Mouse (Mus musculus) embryonic fibroblast, embryonic 13.5 days (primary cell): ENCODE measurements around the gene Crtc3. TPM values are rescaled to one million over a fixed set of nuclear protein-coding genes. Genes with fewer than 3 reads are reported as not detected.

Experiments used
- H3K27ac ChIP-seq: 2 replicates; pipeline ENCODE4 v1.5.1; 2012; ENCODE audit warnings: low read length, control low read depth, inconsistent platforms; ENCODE audit not compliant: insufficient read depth
- H3K4me1 ChIP-seq: 2 replicates; pipeline ENCODE4 v1.6.1; 2011; ENCODE audit warnings: low read length; ENCODE audit not compliant: control insufficient read depth, insufficient read depth
- H3K4me3 ChIP-seq: 2 replicates; pipeline ENCODE4 v1.5.1; 2011; ENCODE audit warnings: mild to moderate bottlenecking, control low read depth, low read length; ENCODE audit not compliant: insufficient read depth
- CTCF ChIP-seq: IDR thresholded peaks from 2 replicates; pipeline ENCODE4 v1.5.1; 2011; ENCODE audit warnings: mild to moderate bottlenecking, control low read depth, low read length, moderate library complexity, borderline replicate concordance; ENCODE audit not compliant: insufficient read depth
- POLR2A ChIP-seq: IDR thresholded peaks from 2 replicates; pipeline ENCODE4 v1.6.1; 2011; ENCODE audit warnings: low read depth, mild to moderate bottlenecking, control low read depth, low read length, moderate library complexity
- polyA plus RNA-seq: library from polyadenylated mRNA; stranded (reverse); fragments of >200 nt; gene quantifications from 2 replicates; pipeline ENCODE4 v1.2.4, GENCODE M21; 2011; ENCODE audit warnings: low read depth; ENCODE audit not compliant: missing spikeins, insufficient read length

Crtc3 gene
- polyA plus RNA-seq, 1 experiment = 27.7 TPM

GRCm38 (mm10) chr7:80642976-80643666 is 45.6 kb downstream of the Crtc3 start:
- Histone ChIP-seq H3K4me1 (0 out of 2 replicates have a peak, but pooled peaks cover 3% of the 10 kb centered on the region), H3K27ac (no peak overlapping the region), H3K4me3 (no peak overlapping the region)
- TF ChIP-seq POLR2A = no peak
- no peak for TF ChIP-seq CTCF

- Histone ChIP-seq H3K27ac (no peak overlapping the region), H3K4me1 (peaks cover 3% of the 10 kb centered on the region; the same call in 1 of the 2 replicates), H3K4me3 (no peak overlapping the region)
- TF ChIP-seq CTCF (no peak), POLR2A (no peak)
These were observed 46.1 kb downstream of the Crtc3 start for GRCm38 (mm10) chr7:80642552-80642951.

GRCm38 (mm10) chr7:80641899-80642298 is 46.8 kb downstream of the Crtc3 start:
- no peak overlapping the region for H3K4me3 ChIP-seq
- peaks cover 1% of the 10 kb centered on the region; the same call in 1 of the 2 replicates for H3K4me1 ChIP-seq
- no peak for TF ChIP-seq CTCF
- TF ChIP-seq POLR2A = no peak
- H3K27ac ChIP-seq = no peak overlapping the region

- no peak overlapping the region for H3K27ac ChIP-seq
- TF ChIP-seq CTCF (no peak), POLR2A (no peak)
- H3K4me1 ChIP-seq = peaks cover 4% of the 10 kb centered on the region
- no peak overlapping the region for H3K4me3 ChIP-seq
These were observed 47.2 kb downstream of the Crtc3 start for GRCm38 (mm10) chr7:80641497-80641896.

GRCm38 (mm10) chr7:80639981-80640380 is 48.7 kb downstream of the Crtc3 start:
- Histone ChIP-seq H3K4me1 (peaks cover 7% of the 10 kb centered on the region), H3K4me3 (no peak overlapping the region), H3K27ac (no peak overlapping the region)
- TF ChIP-seq POLR2A (no peak), CTCF (no peak)

- H3K4me3 ChIP-seq = no peak overlapping the region
- H3K4me1 ChIP-seq = peaks cover 7% of the 10 kb centered on the region
- TF ChIP-seq POLR2A (no peak), CTCF (no peak)
- no peak overlapping the region for H3K27ac ChIP-seq
These were observed 50.2 kb downstream of the Crtc3 start for GRCm38 (mm10) chr7:80638460-80638859.

GRCm38 (mm10) chr7:80636953-80637800 is 51.5 kb downstream of the Crtc3 start:
- H3K4me3 ChIP-seq = no peak overlapping the region
- peaks cover 6% of the 10 kb centered on the region for H3K4me1 ChIP-seq
- TF ChIP-seq POLR2A = no peak
- no peak overlapping the region for H3K27ac ChIP-seq

GRCm38 (mm10) chr7:80636288-80636952 is 52.3 kb downstream of the Crtc3 start:
- H3K4me1 ChIP-seq = peaks cover 6% of the 10 kb centered on the region
- no peak overlapping the region for H3K4me3 ChIP-seq
- no peak overlapping the region for H3K27ac ChIP-seq
- no peak for TF ChIP-seq CTCF

GRCm38 (mm10) chr7:80635866-80636265 is 52.8 kb downstream of the Crtc3 start:
- Histone ChIP-seq H3K27ac (no peak overlapping the region), H3K4me3 (no peak overlapping the region), H3K4me1 (peaks cover 6% of the 10 kb centered on the region)
- TF ChIP-seq POLR2A = no peak
- no peak for TF ChIP-seq CTCF
